Mouse (Mus musculus): ENCODE measurements around the gene Lzts2. TPM values are rescaled to one million over a fixed set of nuclear protein-coding genes. Genes with fewer than 3 reads are reported as not detected.

The Lzts2 gene
- polyA plus RNA-seq, 1 experiment from 2014 or later, result 18.2 TPM

DNA sequence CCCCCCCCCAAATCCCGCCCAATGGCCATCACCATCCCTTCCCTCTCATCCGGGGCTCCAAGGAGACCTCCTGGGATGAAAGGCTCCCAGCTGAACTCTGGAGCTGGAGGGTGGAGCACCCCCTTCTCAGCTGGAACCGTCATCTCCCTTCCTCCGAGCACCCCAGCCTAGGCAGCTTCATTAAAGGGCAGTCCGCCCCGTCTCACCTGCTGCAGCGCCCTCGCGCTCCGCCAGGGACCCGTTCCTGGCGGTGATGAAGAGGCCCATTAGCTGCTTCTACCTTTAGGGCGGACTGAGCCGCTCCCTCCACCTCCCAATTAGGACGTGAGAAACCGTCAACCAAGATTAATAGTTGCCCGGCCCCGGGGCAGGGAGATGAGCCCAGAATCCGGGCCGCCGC lies 51.0 kb downstream of the Lzts2 start:
- Histone ChIP-seq H3K9me3 (ENCODE audit: control insufficient read depth, low read length) (no peaks in the 10 kb centered on the region), H3K36me3 (ENCODE audit: control insufficient read depth, insufficient read depth) (no peaks in the 10 kb centered on the region), H3K27ac (ENCODE audit: low read length) (no peak overlapping the region), H3K4me2 (ENCODE audit: low read length) (no peak overlapping the region), H3K4me1 (replicated peaks; ENCODE audit: control insufficient read depth, insufficient read depth, low read length) (peaks cover 4% of the 10 kb centered on the region), H3K27me3 (replicated peaks; ENCODE audit: control insufficient read depth, insufficient read depth, low read length) (peaks cover 51% of the 10 kb centered on the region), H3K4me3 (replicated peaks; ENCODE audit: low read length) (no peak overlapping the region), H3K9ac (replicated peaks; ENCODE audit: low read depth, low read length) (no peak overlapping the region)
- no peak for ATAC-seq
- 2% methylated on average over 20 of the region's 21 CpGs for WGBS

DNA sequence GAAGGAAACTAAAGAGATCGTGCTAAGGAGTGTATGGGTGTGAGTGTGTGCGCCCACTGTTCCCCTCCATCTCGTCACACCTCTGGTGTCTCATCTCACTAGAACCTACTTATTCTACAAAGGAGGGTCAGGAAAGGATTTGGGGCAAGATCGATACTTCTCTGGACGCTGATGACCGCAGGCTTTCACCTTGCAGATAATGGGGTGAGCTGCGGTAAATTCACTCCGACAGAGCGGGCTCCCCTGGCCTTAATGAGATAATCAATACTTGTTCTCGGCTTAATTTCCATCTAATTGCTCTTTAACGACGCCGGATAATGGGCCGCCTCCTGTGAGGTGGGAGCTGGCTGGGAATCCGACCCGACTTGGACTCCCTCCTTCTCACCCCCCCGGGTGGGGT lies 53.0 kb downstream of the Lzts2 start:
- H3K27me3 ChIP-seq (replicated peaks; ENCODE audit: control insufficient read depth, insufficient read depth, low read length), result peaks cover 54% of the 10 kb centered on the region
- H3K4me2 ChIP-seq (ENCODE audit: low read length), result no peak overlapping the region
- no peaks in the 10 kb centered on the region for H3K36me3 ChIP-seq (ENCODE audit: control insufficient read depth, insufficient read depth)
- no peak overlapping the region for H3K4me3 ChIP-seq (replicated peaks; ENCODE audit: low read length)
- WGBS, result 5% methylated on average over 17 of the region's 17 CpGs
- no peak overlapping the region for H3K27ac ChIP-seq (ENCODE audit: low read length)
- H3K4me1 ChIP-seq (replicated peaks; ENCODE audit: control insufficient read depth, insufficient read depth, low read length), result peaks cover 4% of the 10 kb centered on the region
- no peak overlapping the region for H3K9ac ChIP-seq (replicated peaks; ENCODE audit: low read depth, low read length)
- ATAC-seq, result no peak
- H3K9me3 ChIP-seq (ENCODE audit: control insufficient read depth, low read length), result no peaks in the 10 kb centered on the region

DNA sequence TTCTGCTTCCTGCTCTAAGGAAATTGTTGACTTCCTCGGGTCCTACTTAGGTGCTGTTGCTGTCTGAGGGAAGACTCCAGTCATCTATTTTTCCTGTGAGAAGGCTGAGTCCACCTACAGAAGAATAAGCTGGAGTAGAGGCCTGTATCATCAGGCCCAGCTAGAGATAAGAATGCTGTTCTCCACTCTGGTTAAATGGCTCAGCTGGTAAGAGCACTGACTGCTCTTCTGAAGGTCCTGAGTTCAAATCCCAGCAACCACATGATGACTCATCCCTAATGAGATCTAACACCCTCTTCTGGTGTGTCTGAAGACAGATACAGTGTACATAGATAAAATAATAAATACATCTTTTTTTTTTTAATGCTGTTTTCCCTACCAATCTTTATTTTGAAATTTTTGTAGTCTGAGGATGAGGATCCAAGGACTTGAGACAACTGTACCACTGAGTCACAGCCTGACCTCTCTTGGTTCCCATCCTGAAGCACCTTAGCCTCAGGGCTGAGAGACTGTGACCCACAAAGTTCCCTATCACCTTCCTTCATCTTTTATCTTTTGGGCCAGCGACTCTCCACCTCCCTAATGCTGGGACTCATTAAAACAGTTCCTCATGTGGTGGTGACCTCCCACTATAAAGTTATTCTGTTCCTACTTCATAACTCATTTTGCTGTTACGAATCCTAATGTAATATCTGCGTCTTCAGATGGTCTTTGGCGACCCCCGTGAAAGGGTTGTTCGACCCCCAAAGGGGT lies 53.7 kb downstream of the Lzts2 start:
- H3K36me3 ChIP-seq (ENCODE audit: control insufficient read depth, insufficient read depth), result no peaks in the 10 kb centered on the region
- no peak overlapping the region for H3K4me2 ChIP-seq (ENCODE audit: low read length)
- peaks cover 4% of the 10 kb centered on the region for H3K4me1 ChIP-seq (replicated peaks; ENCODE audit: control insufficient read depth, insufficient read depth, low read length)
- no peak overlapping the region for H3K27ac ChIP-seq (ENCODE audit: low read length)
- H3K9me3 ChIP-seq (ENCODE audit: control insufficient read depth, low read length), result no peaks in the 10 kb centered on the region
- H3K4me3 ChIP-seq (replicated peaks; ENCODE audit: low read length), result no peak overlapping the region
- WGBS, result 78% methylated on average over 7 of the region's 7 CpGs
- H3K27me3 ChIP-seq (replicated peaks; ENCODE audit: control insufficient read depth, insufficient read depth, low read length), result peaks cover 54% of the 10 kb centered on the region
- no peak for ATAC-seq
- no peak overlapping the region for H3K9ac ChIP-seq (replicated peaks; ENCODE audit: low read depth, low read length)

DNA sequence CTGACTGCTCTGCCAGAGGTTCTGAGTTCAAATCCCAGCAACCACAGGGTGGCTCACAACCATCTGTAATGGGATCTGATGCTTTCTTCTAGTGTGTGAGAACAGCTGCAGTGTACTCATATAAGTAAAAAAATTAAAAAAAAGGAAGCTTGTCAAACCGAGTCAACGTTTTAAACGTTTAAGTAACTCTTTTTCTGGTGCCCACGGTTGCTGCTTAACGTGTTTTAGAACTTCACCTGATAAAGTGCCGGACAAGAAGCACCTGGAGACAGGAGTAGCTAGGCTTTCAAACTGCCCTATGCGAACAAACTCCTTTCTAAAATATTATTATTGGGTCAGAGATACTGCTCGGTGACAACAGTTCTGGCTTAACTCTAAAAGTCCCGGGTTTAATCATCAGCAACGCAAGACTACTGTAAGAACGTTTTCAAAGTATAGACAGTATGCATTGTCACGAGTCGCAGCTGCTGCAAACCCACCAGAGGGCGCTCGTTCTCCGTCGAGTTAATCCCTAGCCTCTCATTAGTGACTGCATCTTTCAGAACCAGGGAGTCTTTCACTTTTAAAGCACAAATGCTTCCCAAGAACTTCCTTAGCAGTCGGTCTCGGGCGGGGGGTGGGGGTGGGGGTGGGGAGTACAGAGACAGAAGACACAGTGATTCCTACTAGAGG lies 59.8 kb downstream of the Lzts2 start:
- H3K27ac ChIP-seq (ENCODE audit: low read length), result peak overlapping the region; percentile 94
- 8% methylated on average over 20 of the region's 20 CpGs for WGBS
- H3K9ac ChIP-seq (replicated peaks; ENCODE audit: low read depth, low read length), result peak overlapping the region; percentile 69
- peaks cover 39% of the 10 kb centered on the region for H3K27me3 ChIP-seq (replicated peaks; ENCODE audit: control insufficient read depth, insufficient read depth, low read length)
- H3K4me3 ChIP-seq (replicated peaks; ENCODE audit: low read length), result peak overlapping the region; percentile 76
- ATAC-seq, result peak; percentile 62
- peaks cover 24% of the 10 kb centered on the region for H3K4me1 ChIP-seq (replicated peaks; ENCODE audit: control insufficient read depth, insufficient read depth, low read length)
- H3K9me3 ChIP-seq (ENCODE audit: control insufficient read depth, low read length), result no peaks in the 10 kb centered on the region
- peak overlapping the region; percentile 83 for H3K4me2 ChIP-seq (ENCODE audit: low read length)
- H3K36me3 ChIP-seq (ENCODE audit: control insufficient read depth, insufficient read depth), result no peaks in the 10 kb centered on the region

DNA sequence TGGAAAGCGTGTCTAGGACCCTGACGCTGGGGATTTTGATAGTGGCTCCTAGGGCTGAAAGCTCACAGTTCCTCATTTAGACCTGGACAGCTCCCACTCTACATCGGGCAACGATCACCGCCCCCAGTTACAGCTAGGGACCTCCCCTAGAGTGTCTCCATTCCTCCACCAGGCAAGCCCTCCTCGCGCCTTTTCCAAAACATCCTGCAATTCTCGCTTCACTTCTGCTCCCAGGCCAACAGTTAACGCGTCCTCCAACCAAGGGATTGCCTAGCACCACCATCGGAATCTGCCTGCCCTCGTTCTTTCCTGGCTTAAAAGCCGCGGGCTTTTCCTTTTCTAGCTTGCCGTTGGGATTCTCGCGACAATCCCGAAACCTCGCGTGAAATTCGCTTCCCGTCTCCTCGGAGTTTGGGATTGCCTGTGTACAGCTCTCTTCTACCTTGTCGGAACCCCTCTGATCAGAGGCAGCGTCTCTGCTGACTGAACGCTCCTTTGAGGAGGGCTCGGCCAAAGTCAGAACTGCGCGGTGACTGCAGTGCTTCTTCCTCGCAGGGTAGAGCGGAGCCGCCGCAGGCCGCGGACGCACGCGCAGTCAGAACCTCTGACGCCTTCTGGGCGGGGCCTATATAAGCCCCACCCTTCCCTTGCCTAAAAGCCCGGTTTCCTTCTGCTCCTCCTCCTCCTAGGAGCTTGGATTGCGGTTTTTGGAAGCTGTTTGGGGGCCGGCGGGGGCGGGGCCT lies 60.5 kb downstream of the Lzts2 start, which contains the start of gene Kazald1:
Gene Kazald1 (plus strand): TSS at position 662 of the 743 bp plus-strand sequence.
- WGBS, result under 1% methylated on average over 45 of the region's 45 CpGs
- H3K4me2 ChIP-seq (ENCODE audit: low read length), result peak within 1 kb of the TSS; percentile 83

DNA sequence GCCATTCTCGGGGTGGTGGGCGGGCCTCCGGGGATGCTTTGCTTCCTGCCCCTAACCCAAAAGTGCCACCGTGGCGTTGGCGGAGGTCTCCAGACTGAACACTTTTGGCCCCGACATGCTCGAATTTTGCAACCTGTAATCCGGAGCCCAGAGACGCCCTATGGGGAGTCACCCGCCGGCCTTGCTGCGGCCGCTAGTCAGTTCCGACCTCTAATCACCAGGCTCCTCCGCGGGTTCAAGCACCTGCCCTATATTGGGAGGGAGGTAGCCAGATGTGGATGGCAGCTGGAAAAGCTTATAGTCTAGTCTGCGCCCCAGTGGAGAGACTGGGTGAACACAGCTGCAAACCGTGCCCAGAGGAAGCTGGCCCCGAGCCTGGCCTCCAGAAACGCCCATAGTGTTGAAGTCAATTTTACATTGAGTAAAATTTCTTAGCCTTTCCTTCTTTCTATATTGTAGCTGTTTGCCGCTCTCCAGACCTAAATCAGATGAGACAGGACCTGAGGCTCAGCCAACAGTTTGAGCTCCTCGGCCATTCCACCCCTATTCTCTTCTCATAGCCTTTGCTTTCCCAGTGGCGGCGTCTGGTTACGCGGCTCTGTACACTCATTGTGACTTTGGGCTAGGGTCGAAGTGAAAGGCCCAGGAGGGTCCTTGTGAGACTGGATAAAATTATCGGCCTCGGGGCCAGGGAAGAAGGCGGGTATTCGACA lies 61.3 kb downstream of the Lzts2 start:
- Histone ChIP-seq H3K4me1 (replicated peaks; ENCODE audit: control insufficient read depth, insufficient read depth, low read length) (peaks cover 37% of the 10 kb centered on the region), H3K9ac (replicated peaks; ENCODE audit: low read depth, low read length) (peak overlapping the region; percentile 69), H3K36me3 (ENCODE audit: control insufficient read depth, insufficient read depth) (no peaks in the 10 kb centered on the region), H3K27ac (ENCODE audit: low read length) (no peak overlapping the region; the same call in 1 of the 2 replicates), H3K4me2 (ENCODE audit: low read length) (peak overlapping the region; percentile 83), H3K9me3 (ENCODE audit: control insufficient read depth, low read length) (no peaks in the 10 kb centered on the region), H3K27me3 (replicated peaks; ENCODE audit: control insufficient read depth, insufficient read depth, low read length) (peaks cover 49% of the 10 kb centered on the region), H3K4me3 (replicated peaks; ENCODE audit: low read length) (peak overlapping the region; percentile 76)
- under 1% methylated on average over 32 of the region's 32 CpGs for WGBS
- peak; percentile 39 for ATAC-seq

More for the DNA sequence above, 60.5 kb downstream of the Lzts2 start, which contains the start of gene Kazald1:
- peak within 1 kb of the TSS; percentile 76 for H3K4me3 ChIP-seq (replicated peaks; ENCODE audit: low read length)
- ATAC-seq, result peak; percentile 88
- H3K9ac ChIP-seq (replicated peaks; ENCODE audit: low read depth, low read length), result peak within 1 kb of the TSS; percentile 69
- no peaks in the 10 kb centered on the region for H3K9me3 ChIP-seq (ENCODE audit: control insufficient read depth, low read length)
- peaks cover 47% of the 10 kb centered on the region for H3K27me3 ChIP-seq (replicated peaks; ENCODE audit: control insufficient read depth, insufficient read depth, low read length)
- H3K36me3 ChIP-seq (ENCODE audit: control insufficient read depth, insufficient read depth), result no peaks in the 10 kb centered on the region
- H3K27ac ChIP-seq (ENCODE audit: low read length), result peak within 1 kb of the TSS; percentile 94
- peaks cover 30% of the 10 kb centered on the region for H3K4me1 ChIP-seq (replicated peaks; ENCODE audit: control insufficient read depth, insufficient read depth, low read length)

DNA sequence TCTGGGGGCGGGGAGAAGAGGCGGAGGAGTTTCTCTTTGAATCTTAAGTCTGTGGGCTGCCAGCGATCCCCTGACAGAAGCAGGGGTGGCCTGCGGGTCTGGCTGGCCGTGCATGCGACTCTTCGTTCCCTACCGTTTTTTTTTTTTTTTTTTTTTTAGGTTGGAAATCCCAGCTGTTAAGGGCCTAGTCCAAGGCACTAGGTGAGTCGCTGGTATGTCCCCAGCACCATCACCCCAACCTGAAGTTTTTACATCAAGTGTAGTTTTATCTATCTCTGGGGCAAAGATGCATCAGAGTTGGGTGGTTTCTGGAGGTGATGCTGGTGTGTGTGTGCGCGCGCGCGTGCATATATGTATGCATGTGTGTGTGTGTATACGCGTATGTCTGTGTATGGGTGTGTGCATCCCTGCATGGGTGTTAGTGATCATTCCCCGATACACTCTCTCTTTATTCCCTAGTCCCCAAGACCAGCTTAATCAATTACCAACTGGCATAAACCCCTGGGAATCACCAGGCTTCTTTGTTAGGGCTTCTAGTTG lies 61.9 kb downstream of the Lzts2 start:
- ATAC-seq, result no peak
- Histone ChIP-seq H3K9ac (replicated peaks; ENCODE audit: low read depth, low read length) (peak overlapping the region; percentile 45; the same call in 1 of the 2 replicates), H3K4me2 (ENCODE audit: low read length) (peak overlapping the region; percentile 83), H3K4me3 (replicated peaks; ENCODE audit: low read length) (peak overlapping the region; percentile 43), H3K4me1 (replicated peaks; ENCODE audit: control insufficient read depth, insufficient read depth, low read length) (peaks cover 43% of the 10 kb centered on the region), H3K27me3 (replicated peaks; ENCODE audit: control insufficient read depth, insufficient read depth, low read length) (peaks cover 54% of the 10 kb centered on the region), H3K27ac (ENCODE audit: low read length) (no peak overlapping the region), H3K36me3 (ENCODE audit: control insufficient read depth, insufficient read depth) (no peaks in the 10 kb centered on the region), H3K9me3 (ENCODE audit: control insufficient read depth, low read length) (no peaks in the 10 kb centered on the region)
- 6% methylated on average over 17 of the region's 17 CpGs for WGBS

Data from forebrain, embryonic 16.5 days (tissue).